15 mouse cellular contexts compared by ENCODE assay signal in the genomic region with DNA sequence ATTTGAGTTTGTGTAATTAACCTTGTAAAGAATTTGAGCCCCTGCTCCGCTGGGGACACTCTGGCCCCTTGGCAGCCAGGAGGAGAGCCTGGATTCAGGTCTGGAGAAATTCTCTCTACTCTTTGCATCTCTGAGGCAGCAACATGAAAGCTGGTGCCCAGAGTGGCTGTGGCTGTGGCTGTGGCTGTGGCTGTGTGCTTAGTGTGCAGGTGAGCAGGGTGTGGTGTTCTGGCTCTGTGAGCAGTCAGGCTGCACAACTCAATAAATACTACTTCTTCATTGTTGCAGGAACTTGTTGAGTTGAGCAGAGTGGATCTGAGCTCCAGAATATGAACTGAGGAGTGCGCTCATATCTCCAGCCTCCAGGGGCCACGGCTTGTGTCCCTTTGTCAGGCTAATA. TPM values are rescaled to one million over a fixed set of nuclear protein-coding genes. Genes with fewer than 3 reads are reported as not detected.
DNase-seq lines count a peak whose midpoint lies in the region; ATAC-seq and TF ChIP-seq lines count a peak whose summit lies in the region.
"Had no signal": no experiment of that assay in that cellular context is flagged by ENCODE, and none has a peak within 500 bp of the region (broad histone marks: within the 10 kb centered on the region; RNA-seq: fewer than 3 reads in every experiment).

No protein-coding gene starts in this region.

- no peaks in the 10 kb centered on the region for H3K27me3 ChIP-seq in hindbrain, embryonic 10.5 days (ENCODE audit: insufficient read depth, poor library complexity, severe bottlenecking)
- no peaks in the 10 kb centered on the region for H3K27me3 ChIP-seq in hindbrain, embryonic 14.5 days (ENCODE audit: control insufficient read depth, insufficient read depth, low read length)
- no peaks in the 10 kb centered on the region for H3K27me3 ChIP-seq in lung, embryonic 16.5 days (ENCODE audit: control insufficient read depth, insufficient read depth, low read depth, low read length)
- H3K27me3 ChIP-seq in embryonic facial prominence, embryonic 15.5 days: no peaks in the 10 kb centered on the region
- H3K27me3 ChIP-seq in stomach, embryonic 16.5 days (ENCODE audit: control insufficient read depth, insufficient read depth, low read length): no peaks in the 10 kb centered on the region
- H3K27me3 ChIP-seq: megakaryocyte, embryonic 14.5 days had no signal

- H3K4me3 ChIP-seq in hindbrain, embryonic 10.5 days: no peak overlapping the region
- no peak overlapping the region for H3K4me3 ChIP-seq in hindbrain, embryonic 14.5 days (replicated peaks; ENCODE audit: low read length)
- no peak overlapping the region for H3K4me3 ChIP-seq in lung, embryonic 16.5 days (ENCODE audit: low read length)
- H3K4me3 ChIP-seq in lung, adult 2 months (replicated peaks; ENCODE audit: extremely low read depth, low read depth, low read length): no peak overlapping the region
- H3K4me3 ChIP-seq in embryonic facial prominence, embryonic 15.5 days (replicated peaks): no peak overlapping the region
- H3K4me3 ChIP-seq in stomach, embryonic 16.5 days (replicated peaks; ENCODE audit: low read length): no peak overlapping the region
- H3K4me3 ChIP-seq: megakaryocyte, embryonic 14.5 days had no signal

- 67% methylated on average over 3 of the region's 3 CpGs for WGBS in hindbrain, embryonic 10.5 days
- WGBS in hindbrain, embryonic 14.5 days: 67% methylated on average over 3 of the region's 3 CpGs
- WGBS in lung, embryonic 16.5 days: 67% methylated on average over 3 of the region's 3 CpGs
- 70% methylated on average over 3 of the region's 3 CpGs for WGBS in lung, adult 2 months
- 54% methylated on average over 3 of the region's 3 CpGs for WGBS in embryonic facial prominence, embryonic 15.5 days
- WGBS in stomach, embryonic 16.5 days: 54% methylated on average over 3 of the region's 3 CpGs

- H3K4me1 ChIP-seq in hindbrain, embryonic 10.5 days (replicated peaks): peaks cover 49% of the 10 kb centered on the region
- no peaks in the 10 kb centered on the region for H3K4me1 ChIP-seq in hindbrain, embryonic 14.5 days (replicated peaks; ENCODE audit: control insufficient read depth, insufficient read depth, low read length)
- peaks cover 6% of the 10 kb centered on the region; the same call in 1 of the 2 replicates for H3K4me1 ChIP-seq in lung, embryonic 16.5 days (replicated peaks; ENCODE audit: control insufficient read depth, insufficient read depth, low read length)
- H3K4me1 ChIP-seq in lung, adult 2 months (ENCODE audit: control insufficient read depth, insufficient read depth, low read length): no peaks in the 10 kb centered on the region
- peaks cover 32% of the 10 kb centered on the region for H3K4me1 ChIP-seq in embryonic facial prominence, embryonic 15.5 days
- peaks cover 36% of the 10 kb centered on the region for H3K4me1 ChIP-seq in stomach, embryonic 16.5 days (ENCODE audit: control insufficient read depth, insufficient read depth, low read length)

- H3K36me3 ChIP-seq in hindbrain, embryonic 10.5 days: peaks cover 76% of the 10 kb centered on the region
- H3K36me3 ChIP-seq in hindbrain, embryonic 14.5 days (replicated peaks; ENCODE audit: control insufficient read depth, insufficient read depth): peaks cover 40% of the 10 kb centered on the region
- peaks cover 13% of the 10 kb centered on the region for H3K36me3 ChIP-seq in lung, embryonic 16.5 days (ENCODE audit: control insufficient read depth, insufficient read depth, low read length)
- H3K36me3 ChIP-seq in embryonic facial prominence, embryonic 15.5 days: peaks cover 25% of the 10 kb centered on the region
- H3K36me3 ChIP-seq in stomach, embryonic 16.5 days (ENCODE audit: control insufficient read depth, insufficient read depth, low read length): peaks cover 3% of the 10 kb centered on the region

- H3K4me2 ChIP-seq in hindbrain, embryonic 14.5 days (replicated peaks): no peak overlapping the region
- H3K4me2 ChIP-seq in lung, embryonic 16.5 days (ENCODE audit: low read depth, low read length): no peak overlapping the region
- H3K4me2 ChIP-seq in embryonic facial prominence, embryonic 15.5 days (replicated peaks): no peak overlapping the region
- no peak overlapping the region for H3K4me2 ChIP-seq in stomach, embryonic 16.5 days (ENCODE audit: low read depth, low read length)

- no peak for TF ChIP-seq CTCF in lung, adult 2 months (IDR thresholded peaks at IDR 0.05; ENCODE audit: insufficient read depth, low read length)

- no peaks in the 10 kb centered on the region for H3K9me3 ChIP-seq in hindbrain, embryonic 10.5 days
- no peaks in the 10 kb centered on the region for H3K9me3 ChIP-seq in hindbrain, embryonic 14.5 days (ENCODE audit: control insufficient read depth, low read length)
- no peaks in the 10 kb centered on the region for H3K9me3 ChIP-seq in lung, embryonic 16.5 days (ENCODE audit: control insufficient read depth, low read length)
- no peaks in the 10 kb centered on the region for H3K9me3 ChIP-seq in embryonic facial prominence, embryonic 15.5 days (replicated peaks)
- no peaks in the 10 kb centered on the region for H3K9me3 ChIP-seq in stomach, embryonic 16.5 days (replicated peaks; ENCODE audit: control insufficient read depth, low read length)
- H3K9me3 ChIP-seq: megakaryocyte, embryonic 14.5 days had no signal

- H3K27ac ChIP-seq in hindbrain, embryonic 10.5 days: peak overlapping the region; percentile 64
- H3K27ac ChIP-seq in hindbrain, embryonic 14.5 days: no peak overlapping the region
- H3K27ac ChIP-seq in lung, embryonic 16.5 days (ENCODE audit: low read length): peak overlapping the region; percentile 58; the same call in 1 of the 2 replicates
- peak overlapping the region; percentile 80 for H3K27ac ChIP-seq in embryonic facial prominence, embryonic 15.5 days (replicated peaks)
- peak overlapping the region; percentile 87 for H3K27ac ChIP-seq in stomach, embryonic 16.5 days (ENCODE audit: low read length)
- H3K27ac ChIP-seq: liver, embryonic 14.5 days had no signal

- no peak for TF ChIP-seq POLR2A in lung, adult 2 months (IDR thresholded peaks at IDR 0.05; ENCODE audit: borderline replicate concordance, extremely low read depth, low read depth, low read length)

- no peak for ATAC-seq in hindbrain, embryonic 14.5 days (ENCODE audit: low FRiP score)
- peak; percentile 23; the same call in 1 of the 2 replicates for ATAC-seq in lung, embryonic 16.5 days (ENCODE audit: low read depth)
- no peak for ATAC-seq in embryonic facial prominence, embryonic 15.5 days (ENCODE audit: insufficient number of reproducible peaks, low FRiP score, low TSS enrichment, low read depth)
- ATAC-seq in stomach, embryonic 16.5 days (ENCODE audit: insufficient read depth, low FRiP score): peak; percentile 37; the same call in 1 of the 2 replicates
- ATAC-seq: activated CD4-positive, CD25-positive, alpha-beta regulatory T cell, adult 4 months; CD4-positive, CD25-positive, alpha-beta regulatory T cell, adult 4 months; intestine, postnatal 0 days had no signal

- DNase-seq in hindbrain, embryonic 10.5 days (ENCODE audit: low spot score): no peak
- no peak for DNase-seq in hindbrain, embryonic 14.5 days (ENCODE audit: low spot score)
- no peak for DNase-seq in lung, adult 2 months
- no peak for DNase-seq in cerebellum, postnatal 14 days
- DNase-seq: adrenal gland, postnatal 36 days; thymus, adult 2 months had no signal

- H3K9ac ChIP-seq in hindbrain, embryonic 14.5 days: no peak overlapping the region
- no peak overlapping the region for H3K9ac ChIP-seq in lung, embryonic 16.5 days (ENCODE audit: low read length)
- H3K9ac ChIP-seq in embryonic facial prominence, embryonic 15.5 days: no peak overlapping the region
- H3K9ac ChIP-seq in stomach, embryonic 16.5 days (ENCODE audit: low read length): peak overlapping the region; percentile 13; the same call in 1 of the 2 replicates
- H3K9ac ChIP-seq: liver, embryonic 14.5 days had no signal

RNA-seq across cellular contexts. Expression of a gene that starts 14.4 kb away (rescaled TPM):
- polyA plus RNA-seq in hindbrain, embryonic 10.5 days (2016; fragmentation: Nextera tagmentation; extraction: Ambion mirVana): 52.6 and 60.8 TPM in 2 replicates
- 29.5 and 30.7 TPM in 2 replicates for polyA plus RNA-seq in hindbrain, embryonic 14.5 days (2014; fragmentation: Nextera tagmentation; extraction: Ambion mirVana)
- polyA plus RNA-seq in lung, embryonic 16.5 days (2015; fragmentation: Nextera tagmentation; extraction: Ambion mirVana): 30.6 and 30.8 TPM in 2 replicates
- 30.9 and 38.6 TPM in 2 replicates for polyA plus RNA-seq in lung, adult 2 months (2012; rRNA removed)
- 34.0 and 35.1 TPM in 2 replicates for polyA plus RNA-seq in embryonic facial prominence, embryonic 15.5 days (2015; fragmentation: Nextera tagmentation; extraction: Ambion mirVana)
- polyA plus RNA-seq in stomach, embryonic 16.5 days (2015; fragmentation: Nextera tagmentation; extraction: Ambion mirVana): 31.8 and 35.6 TPM in 2 replicates

RNA-seq across cellular contexts. Expression of a gene that starts 23.0 kb away (rescaled TPM):
- not detected in 2 replicates for polyA plus RNA-seq in hindbrain, embryonic 10.5 days (2016; fragmentation: Nextera tagmentation; extraction: Ambion mirVana)
- 0.29 TPM in 1 of 2 replicates, not detected in the other for polyA plus RNA-seq in hindbrain, embryonic 14.5 days (2014; fragmentation: Nextera tagmentation; extraction: Ambion mirVana)
- polyA plus RNA-seq in lung, embryonic 16.5 days (2015; fragmentation: Nextera tagmentation; extraction: Ambion mirVana): not detected in 2 replicates
- 0.18 TPM in 1 of 2 replicates, not detected in the other for polyA plus RNA-seq in lung, adult 2 months (2012; rRNA removed)
- not detected in 2 replicates for polyA plus RNA-seq in embryonic facial prominence, embryonic 15.5 days (2015; fragmentation: Nextera tagmentation; extraction: Ambion mirVana)
- polyA plus RNA-seq in stomach, embryonic 16.5 days (2015; fragmentation: Nextera tagmentation; extraction: Ambion mirVana): not detected in 2 replicates
- polyA plus RNA-seq: activated CD4-positive, CD25-positive, alpha-beta regulatory T cell, adult 4 months; CD4-positive, CD25-positive, alpha-beta regulatory T cell, adult 4 months; hindbrain, embryonic 11.5 days; intestine, postnatal 0 days; liver, embryonic 14.5 days had no signal

RNA-seq across cellular contexts. Expression of a gene that starts 38.3 kb away (rescaled TPM):
- polyA plus RNA-seq in hindbrain, embryonic 10.5 days (2016; fragmentation: Nextera tagmentation; extraction: Ambion mirVana): not detected in 2 replicates
- 0.16 TPM in 1 of 2 replicates, not detected in the other for polyA plus RNA-seq in hindbrain, embryonic 14.5 days (2014; fragmentation: Nextera tagmentation; extraction: Ambion mirVana)
- 6.4 and 10.6 TPM in 2 replicates for polyA plus RNA-seq in lung, embryonic 16.5 days (2015; fragmentation: Nextera tagmentation; extraction: Ambion mirVana)
- 19.6 and 29.1 TPM in 2 replicates for polyA plus RNA-seq in lung, adult 2 months (2012; rRNA removed)
- polyA plus RNA-seq in embryonic facial prominence, embryonic 15.5 days (2015; fragmentation: Nextera tagmentation; extraction: Ambion mirVana): 2.0 and 2.4 TPM in 2 replicates
- 5.6 and 5.8 TPM in 2 replicates for polyA plus RNA-seq in stomach, embryonic 16.5 days (2015; fragmentation: Nextera tagmentation; extraction: Ambion mirVana)
- polyA plus RNA-seq: activated CD4-positive, CD25-positive, alpha-beta regulatory T cell, adult 4 months; CD4-positive, CD25-positive, alpha-beta regulatory T cell, adult 4 months; hindbrain, embryonic 11.5 days had no signal

RNA-seq across cellular contexts. Expression of a gene that starts 43.1 kb away (rescaled TPM):
- polyA plus RNA-seq in hindbrain, embryonic 10.5 days (2016; fragmentation: Nextera tagmentation; extraction: Ambion mirVana): 0.11 TPM in 1 of 2 replicates, not detected in the other
- not detected in 2 replicates for polyA plus RNA-seq in hindbrain, embryonic 14.5 days (2014; fragmentation: Nextera tagmentation; extraction: Ambion mirVana)
- polyA plus RNA-seq in lung, embryonic 16.5 days (2015; fragmentation: Nextera tagmentation; extraction: Ambion mirVana): 0.39 TPM in 1 of 2 replicates, not detected in the other
- polyA plus RNA-seq in lung, adult 2 months (2012; rRNA removed): 0.20 TPM in 1 of 2 replicates, not detected in the other
- polyA plus RNA-seq in embryonic facial prominence, embryonic 15.5 days (2015; fragmentation: Nextera tagmentation; extraction: Ambion mirVana): not detected in 2 replicates
- polyA plus RNA-seq in stomach, embryonic 16.5 days (2015; fragmentation: Nextera tagmentation; extraction: Ambion mirVana): not detected in 2 replicates
- polyA plus RNA-seq: activated CD4-positive, CD25-positive, alpha-beta regulatory T cell, adult 4 months; CD4-positive, CD25-positive, alpha-beta regulatory T cell, adult 4 months; hindbrain, embryonic 11.5 days; intestine, postnatal 0 days; liver, embryonic 14.5 days had no signal

Comparison
In these comparisons a context has a peak if more than half of its experiments do, and no peak if none do; other contexts are left out.
1. ATAC-seq: peak in lung, embryonic 16.5 days (single experiment) and stomach, embryonic 16.5 days (single experiment); none in hindbrain, embryonic 14.5 days (single experiment) and embryonic facial prominence, embryonic 15.5 days (single experiment).